Mouse (Mus musculus): Measurements from ENCODE around the gene Fras1. TPM values are rescaled to one million over a fixed set of nuclear protein-coding genes. Genes with fewer than 3 reads are reported as not detected.

Gene Fras1
- polyA plus RNA-seq, 1 experiment from 2014 or later, result 7.4 TPM

- H3K9ac ChIP-seq, result no peak overlapping the region
- no peaks in the 10 kb centered on the region for H3K4me1 ChIP-seq
- WGBS, result 80% methylated on average over 11 of the region's 11 CpGs
Measured at GRCm38 (mm10) chr5:96412754-96413394, 39.1 kb downstream of the Fras1 start.

GRCm38 (mm10) chr5:96417121-96417520, 43.4 kb downstream of the Fras1 start:
- Histone ChIP-seq H3K4me1 (peaks cover 12% of the 10 kb centered on the region; the same call in 1 of the 2 replicates), H3K9ac (no peak overlapping the region), H3K36me3 (ENCODE audit: poor library complexity, severe bottlenecking) (no peaks in the 10 kb centered on the region), H3K9me3 (replicated peaks) (no peaks in the 10 kb centered on the region), H3K27me3 (no peaks in the 10 kb centered on the region), H3K4me2 (no peak overlapping the region), H3K4me3 (no peak overlapping the region), H3K27ac (no peak overlapping the region)
- ATAC-seq, result no peak
- 81% methylated on average over 4 of the region's 4 CpGs for WGBS

More at GRCm38 (mm10) chr5:96412754-96413394, 39.1 kb downstream of the Fras1 start:
- no peak overlapping the region for H3K4me2 ChIP-seq
- no peak for ATAC-seq
- H3K36me3 ChIP-seq (ENCODE audit: poor library complexity, severe bottlenecking), result no peaks in the 10 kb centered on the region
- H3K9me3 ChIP-seq (replicated peaks), result no peaks in the 10 kb centered on the region
- no peak overlapping the region for H3K4me3 ChIP-seq
- no peaks in the 10 kb centered on the region for H3K27me3 ChIP-seq
- H3K27ac ChIP-seq, result no peak overlapping the region

GRCm38 (mm10) chr5:96421550-96421949, 47.8 kb downstream of the Fras1 start:
- 48% methylated on average over 3 of the region's 3 CpGs for WGBS
- Histone ChIP-seq H3K9me3 (replicated peaks) (no peaks in the 10 kb centered on the region), H3K36me3 (ENCODE audit: poor library complexity, severe bottlenecking) (no peaks in the 10 kb centered on the region), H3K27me3 (no peaks in the 10 kb centered on the region), H3K4me2 (no peak overlapping the region), H3K4me1 (peaks cover 13% of the 10 kb centered on the region; the same call in 1 of the 2 replicates), H3K4me3 (no peak overlapping the region), H3K9ac (no peak overlapping the region), H3K27ac (no peak overlapping the region)
- ATAC-seq, result peak; percentile 86

- no peaks in the 10 kb centered on the region for H3K27me3 ChIP-seq
- peaks cover 13% of the 10 kb centered on the region; the same call in 1 of the 2 replicates for H3K4me1 ChIP-seq
- H3K4me2 ChIP-seq, result no peak overlapping the region
- no peaks in the 10 kb centered on the region for H3K36me3 ChIP-seq (ENCODE audit: poor library complexity, severe bottlenecking)
- H3K9me3 ChIP-seq (replicated peaks), result no peaks in the 10 kb centered on the region
- no peak for ATAC-seq
- no peak overlapping the region for H3K9ac ChIP-seq
- H3K4me3 ChIP-seq, result no peak overlapping the region
- WGBS, result 92% methylated on average over 5 of the region's 5 CpGs
- H3K27ac ChIP-seq, result no peak overlapping the region
Measured at GRCm38 (mm10) chr5:96422716-96423115, 49.0 kb downstream of the Fras1 start.

GRCm38 (mm10) chr5:96425391-96425790, 51.6 kb downstream of the Fras1 start:
- H3K4me2 ChIP-seq, result no peak overlapping the region
- no peak overlapping the region for H3K4me3 ChIP-seq
- H3K36me3 ChIP-seq (ENCODE audit: poor library complexity, severe bottlenecking), result no peaks in the 10 kb centered on the region
- no peaks in the 10 kb centered on the region for H3K27me3 ChIP-seq
- H3K4me1 ChIP-seq, result peaks cover 13% of the 10 kb centered on the region; the same call in 1 of the 2 replicates
- ATAC-seq, result no peak
- no peak overlapping the region for H3K27ac ChIP-seq
- WGBS, result 96% methylated on average over 8 of the region's 8 CpGs
- no peak overlapping the region for H3K9ac ChIP-seq
- H3K9me3 ChIP-seq (replicated peaks), result no peaks in the 10 kb centered on the region

- no peaks in the 10 kb centered on the region for H3K4me1 ChIP-seq
- no peaks in the 10 kb centered on the region for H3K36me3 ChIP-seq (ENCODE audit: poor library complexity, severe bottlenecking)
- H3K4me3 ChIP-seq, result no peak overlapping the region
- no peaks in the 10 kb centered on the region for H3K27me3 ChIP-seq
- no peak overlapping the region for H3K4me2 ChIP-seq
- no peak overlapping the region for H3K9ac ChIP-seq
- WGBS, result 86% methylated on average over 13 of the region's 13 CpGs
- H3K27ac ChIP-seq, result no peak overlapping the region
- ATAC-seq, result no peak
- H3K9me3 ChIP-seq (replicated peaks), result no peaks in the 10 kb centered on the region
Measured at GRCm38 (mm10) chr5:96429532-96430141, 55.9 kb downstream of the Fras1 start.

GRCm38 (mm10) chr5:96437870-96438269, 64.1 kb downstream of the Fras1 start:
- H3K4me2 ChIP-seq, result no peak overlapping the region
- no peak overlapping the region for H3K27ac ChIP-seq
- 90% methylated on average over 4 of the region's 4 CpGs for WGBS
- no peaks in the 10 kb centered on the region for H3K36me3 ChIP-seq (ENCODE audit: poor library complexity, severe bottlenecking)
- H3K9me3 ChIP-seq (replicated peaks), result no peaks in the 10 kb centered on the region
- no peak for ATAC-seq
- H3K4me1 ChIP-seq, result no peaks in the 10 kb centered on the region
- H3K27me3 ChIP-seq, result no peaks in the 10 kb centered on the region
- no peak overlapping the region for H3K9ac ChIP-seq
- no peak overlapping the region for H3K4me3 ChIP-seq

- WGBS, result 94% methylated on average over 4 of the region's 4 CpGs
- Histone ChIP-seq H3K4me2 (no peak overlapping the region), H3K9ac (no peak overlapping the region), H3K27ac (no peak overlapping the region), H3K4me1 (no peaks in the 10 kb centered on the region), H3K9me3 (replicated peaks) (no peaks in the 10 kb centered on the region), H3K4me3 (no peak overlapping the region), H3K36me3 (ENCODE audit: poor library complexity, severe bottlenecking) (no peaks in the 10 kb centered on the region), H3K27me3 (no peaks in the 10 kb centered on the region)
- ATAC-seq, result no peak
Measured at GRCm38 (mm10) chr5:96439811-96440210, 66.1 kb downstream of the Fras1 start.

- Histone ChIP-seq H3K9me3 (replicated peaks) (no peaks in the 10 kb centered on the region), H3K4me3 (no peak overlapping the region), H3K27ac (no peak overlapping the region), H3K36me3 (ENCODE audit: poor library complexity, severe bottlenecking) (no peaks in the 10 kb centered on the region), H3K4me1 (0 out of 2 replicates have a peak, but pooled peaks cover 3% of the 10 kb centered on the region), H3K9ac (no peak overlapping the region), H3K27me3 (no peaks in the 10 kb centered on the region), H3K4me2 (no peak overlapping the region)
- no peak for ATAC-seq
- 91% methylated on average over 7 of the region's 7 CpGs for WGBS
Measured at GRCm38 (mm10) chr5:96447460-96447859, 73.7 kb downstream of the Fras1 start.

- Histone ChIP-seq H3K9me3 (replicated peaks) (no peaks in the 10 kb centered on the region), H3K4me3 (no peak overlapping the region), H3K4me2 (no peak overlapping the region), H3K27ac (no peak overlapping the region), H3K27me3 (no peaks in the 10 kb centered on the region), H3K36me3 (ENCODE audit: poor library complexity, severe bottlenecking) (no peaks in the 10 kb centered on the region), H3K4me1 (0 out of 2 replicates have a peak, but pooled peaks cover 3% of the 10 kb centered on the region), H3K9ac (no peak overlapping the region)
- WGBS, result 97% methylated on average over 1 of the region's 1 CpGs
- ATAC-seq, result no peak
Measured at GRCm38 (mm10) chr5:96452027-96452426, 78.3 kb downstream of the Fras1 start.

GRCm38 (mm10) chr5:96453386-96453785, 79.6 kb downstream of the Fras1 start:
- no peaks in the 10 kb centered on the region for H3K27me3 ChIP-seq
- no peaks in the 10 kb centered on the region for H3K36me3 ChIP-seq (ENCODE audit: poor library complexity, severe bottlenecking)
- H3K9me3 ChIP-seq (replicated peaks), result no peaks in the 10 kb centered on the region
- no peak overlapping the region for H3K9ac ChIP-seq
- WGBS, result 93% methylated on average over 5 of the region's 5 CpGs
- no peak for ATAC-seq
- no peak overlapping the region for H3K4me2 ChIP-seq
- H3K4me1 ChIP-seq, result 0 out of 2 replicates have a peak, but pooled peaks cover 3% of the 10 kb centered on the region
- H3K27ac ChIP-seq, result no peak overlapping the region
- no peak overlapping the region for H3K4me3 ChIP-seq

GRCm38 (mm10) chr5:96454422-96454821, 80.7 kb downstream of the Fras1 start:
- Histone ChIP-seq H3K9me3 (replicated peaks) (no peaks in the 10 kb centered on the region), H3K4me2 (no peak overlapping the region), H3K9ac (no peak overlapping the region), H3K27ac (no peak overlapping the region), H3K36me3 (ENCODE audit: poor library complexity, severe bottlenecking) (no peaks in the 10 kb centered on the region), H3K27me3 (no peaks in the 10 kb centered on the region), H3K4me3 (no peak overlapping the region), H3K4me1 (no peaks in the 10 kb centered on the region)
- ATAC-seq, result no peak
- WGBS, result 81% methylated on average over 3 of the region's 3 CpGs

Data from forebrain, embryonic 13.5 days (tissue).